Mouse (Mus musculus): ENCODE measurements at regions not wholly inside any gene's neighbourhood (a gene's known extent, or its start where the extent isn't known, plus 50 kb on each side); places are given as distances from the start of the nearest gene placed in this dataset.

DNA sequence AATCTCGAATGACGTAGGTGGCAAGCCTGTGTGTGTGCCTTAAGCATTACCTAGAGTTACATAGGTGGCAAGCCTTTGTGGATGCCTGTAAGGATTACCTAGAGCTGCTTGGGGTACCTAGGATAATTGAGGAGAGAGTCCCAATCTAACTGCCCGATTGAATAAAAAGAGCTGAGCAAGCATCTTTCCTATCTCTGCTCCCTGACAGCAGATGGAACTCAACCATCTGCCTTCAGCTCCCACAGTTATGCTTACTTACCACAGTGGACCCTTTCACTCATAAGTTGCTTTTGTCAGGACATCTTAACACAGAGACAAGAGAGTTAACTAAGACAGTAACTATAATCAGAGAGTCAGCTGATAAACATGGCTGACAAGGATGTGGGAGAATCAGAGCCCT lies 89.6 kb downstream of the A830031A19Rik start:
- TF ChIP-seq EP300 (IDR thresholded peaks at IDR 0.05; ENCODE audit: low read depth) (no peak), CTCF (IDR thresholded peaks at IDR 0.05; ENCODE audit: low read depth) (no peak)

Data from liver, postnatal 0 days (tissue).